Mouse (Mus musculus) lung, postnatal 14 days (tissue): ENCODE measurements around the gene Cln5.

Experiments used
- DNase-seq: peaks from one replicate; pipeline ENCODE4 v3.0.0; 2021

Gene Cln5

GRCm38 (mm10) chr14:103078006-103078912, 8.2 kb downstream of the Cln5 start:
- no peak for DNase-seq

GRCm38 (mm10) chr14:103079209-103079977, 9.4 kb downstream of the Cln5 start:
- no peak for DNase-seq

GRCm38 (mm10) chr14:103085840-103086533, 16.0 kb downstream of the Cln5 start:
- DNase-seq: no peak

- DNase-seq: no peak
Observed at GRCm38 (mm10) chr14:103086671-103087324, 16.8 kb downstream of the Cln5 start.

- DNase-seq: no peak
Observed at GRCm38 (mm10) chr14:103087846-103088245, 17.8 kb downstream of the Cln5 start.

- DNase-seq: peak; percentile 69
Observed at GRCm38 (mm10) chr14:103088624-103089023, 18.6 kb downstream of the Cln5 start.

GRCm38 (mm10) chr14:103093236-103093635, 23.2 kb downstream of the Cln5 start:
- no peak for DNase-seq

- no peak for DNase-seq
Observed at GRCm38 (mm10) chr14:103093670-103094069, 23.7 kb downstream of the Cln5 start.

- DNase-seq: no peak
Observed at GRCm38 (mm10) chr14:103095036-103095435, 25.0 kb downstream of the Cln5 start.

- no peak for DNase-seq
Observed at GRCm38 (mm10) chr14:103095826-103096225, 25.8 kb downstream of the Cln5 start.

- peak; percentile 55 for DNase-seq
Observed at GRCm38 (mm10) chr14:103096621-103097020, 26.6 kb downstream of the Cln5 start.

- DNase-seq: no peak
Observed at GRCm38 (mm10) chr14:103098213-103098586, 28.2 kb downstream of the Cln5 start.

- DNase-seq: peak; percentile 90
Observed at GRCm38 (mm10) chr14:103098587-103099235, 28.7 kb downstream of the Cln5 start.

- DNase-seq: peak; percentile 93
Observed at GRCm38 (mm10) chr14:103099238-103099933, 29.4 kb downstream of the Cln5 start, which contains the start of gene Fbxl3. Gene Fbxl3, minus strand, starts transcription at chr14:103099566.

GRCm38 (mm10) chr14:103100296-103100695, 30.3 kb downstream of the Cln5 start:
- DNase-seq: no peak

GRCm38 (mm10) chr14:103101171-103101570, 31.2 kb downstream of the Cln5 start:
- DNase-seq: no peak

- DNase-seq: no peak
Observed at GRCm38 (mm10) chr14:103102246-103102645, 32.2 kb downstream of the Cln5 start.

GRCm38 (mm10) chr14:103102731-103103335, 32.8 kb downstream of the Cln5 start:
- no peak for DNase-seq

GRCm38 (mm10) chr14:103106301-103106700, 36.3 kb downstream of the Cln5 start:
- no peak for DNase-seq

- no peak for DNase-seq
Observed at GRCm38 (mm10) chr14:103109971-103110370, 40.0 kb downstream of the Cln5 start.
